Mouse (Mus musculus): ENCODE results near the gene Il17rd.

GRCm38 (mm10) chr14:26993427-26993826 is 45.3 kb upstream of the Il17rd start:
- no peak for TF ChIP-seq POLR2A (IDR thresholded peaks at IDR 0.05; ENCODE audit: low read depth, low read length)
- TF ChIP-seq CTCF (IDR thresholded peaks at IDR 0.05; ENCODE audit: extremely low read depth, insufficient read depth, insufficient read length, insufficient replicate concordance): no peak

All from spleen, adult 2 months (tissue).